Mouse (Mus musculus) testis, adult 2 months (tissue): ENCODE results near the gene Epb41l3.

ENCODE experiments used
- CTCF ChIP-seq: fragments of 200-500 bp; IDR thresholded peaks from 2 replicates; pipeline ENCODE4 v1.5.1; 2012; ENCODE audit warnings: low read depth, mild to moderate bottlenecking, inconsistent platforms, low read length, moderate library complexity; ENCODE audit not compliant: control insufficient read depth, insufficient read depth, insufficient replicate concordance
- POLR2A ChIP-seq: fragments of 200-500 bp; IDR thresholded peaks from 2 replicates; pipeline ENCODE4 v1.6.1; 2012; ENCODE audit warnings: low read depth, mild to moderate bottlenecking, inconsistent platforms, low read length, moderate library complexity; ENCODE audit not compliant: control insufficient read depth

- TF ChIP-seq CTCF (no peak), POLR2A (no peak)
Observed at GRCm38 (mm10) chr17:69103326-69103725, 27.8 kb downstream of the Epb41l3 start.
